Comparison of ENCODE assay signal across 15 mouse cellular contexts in the genomic region with DNA sequence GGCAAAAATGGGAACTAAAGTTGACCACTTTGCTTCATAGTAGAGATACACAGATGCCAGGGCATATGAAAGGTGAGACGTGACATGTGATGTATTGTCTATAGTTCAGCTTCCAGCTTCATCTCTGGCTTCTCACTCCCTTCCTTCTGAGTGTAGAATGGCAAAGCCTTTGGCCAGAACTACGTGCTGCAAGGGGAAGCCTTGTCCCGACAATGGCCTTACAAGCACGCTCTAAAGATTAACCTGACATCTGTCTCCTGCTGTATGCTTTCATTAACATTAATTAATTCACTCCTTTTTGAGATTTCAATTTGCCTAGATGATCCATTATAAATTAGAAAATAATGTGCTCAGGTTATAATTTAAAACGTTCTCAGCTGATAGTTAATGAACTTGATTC.
"Had no signal": no experiment of that assay in that cellular context is flagged by ENCODE, and none has a peak within 500 bp of the region (broad histone marks: within the 10 kb centered on the region; RNA-seq: fewer than 3 reads in every experiment).

No protein-coding gene starts in this region.

- H3K4me3 ChIP-seq: kidney, embryonic 15.5 days; left cerebral cortex, adult 2 months; limb, embryonic 10.5 days; liver, embryonic 15.5 days; myocyte had no signal

- H3K9ac ChIP-seq: kidney, embryonic 15.5 days; liver, embryonic 15.5 days had no signal

- DNase-seq: kidney, adult 2 months; kidney, postnatal 14 days; lung, adult 2 months; lung, postnatal 36 days; right cerebral cortex, adult 18-20 months; right cerebral cortex, postnatal 25 days; thymus, postnatal 36 days had no signal

- H3K9me3 ChIP-seq: kidney, embryonic 15.5 days; limb, embryonic 10.5 days; liver, embryonic 15.5 days had no signal

- H3K27ac ChIP-seq: kidney, embryonic 15.5 days; left cerebral cortex, adult 2 months; limb, embryonic 10.5 days; liver, embryonic 15.5 days had no signal

- H3K27me3 ChIP-seq: kidney, embryonic 15.5 days; liver, embryonic 15.5 days had no signal

- H3K4me1 ChIP-seq: kidney, embryonic 15.5 days; limb, embryonic 10.5 days; liver, embryonic 15.5 days had no signal

- H3K4me2 ChIP-seq: kidney, embryonic 15.5 days; liver, embryonic 11.5 days; liver, embryonic 15.5 days had no signal

- H3K36me3 ChIP-seq: kidney, embryonic 15.5 days; limb, embryonic 10.5 days; liver, embryonic 15.5 days had no signal

- ATAC-seq: intestine, embryonic 16.5 days; lung, postnatal 0 days had no signal
